Mouse (Mus musculus): ENCODE measurements around the gene Hamp. TPM values are rescaled to one million over a fixed set of nuclear protein-coding genes. Genes with fewer than 3 reads are reported as not detected.

The Hamp gene
- polyA plus RNA-seq, 1 experiment = not detected

- TF ChIP-seq TAL1 (IDR thresholded peaks at IDR 0.05; ENCODE audit: low read length) (no peak), GATA1 (IDR thresholded peaks at IDR 0.05; ENCODE audit: low read length) (no peak)
- no peaks in the 10 kb centered on the region for H3K9me3 ChIP-seq (ENCODE audit: control insufficient read depth, low read length)
- peaks cover 3% of the 10 kb centered on the region; the same call in 1 of the 2 replicates for H3K4me1 ChIP-seq (ENCODE audit: control insufficient read depth)
- H3K27me3 ChIP-seq (ENCODE audit: control insufficient read depth) = no peaks in the 10 kb centered on the region
- H3K36me3 ChIP-seq (ENCODE audit: control insufficient read depth) = no peaks in the 10 kb centered on the region
- no peak overlapping the region for H3K4me3 ChIP-seq (replicated peaks)
Observed at GRCm38 (mm10) chr7:30920217-30920616, 23.6 kb downstream of the Hamp start.

GRCm38 (mm10) chr7:30917219-30917618, 26.6 kb downstream of the Hamp start:
- Histone ChIP-seq H3K9me3 (ENCODE audit: control insufficient read depth, low read length) (no peaks in the 10 kb centered on the region), H3K27me3 (ENCODE audit: control insufficient read depth) (no peaks in the 10 kb centered on the region), H3K36me3 (ENCODE audit: control insufficient read depth) (no peaks in the 10 kb centered on the region), H3K4me3 (replicated peaks) (no peak overlapping the region), H3K4me1 (ENCODE audit: control insufficient read depth) (peaks cover 3% of the 10 kb centered on the region; the same call in 1 of the 2 replicates)
- no peak for TF ChIP-seq TAL1 (IDR thresholded peaks at IDR 0.05; ENCODE audit: low read length)
- TF ChIP-seq GATA1 (IDR thresholded peaks at IDR 0.05; ENCODE audit: low read length) = no peak

GRCm38 (mm10) chr7:30916713-30917112, 27.1 kb downstream of the Hamp start:
- H3K4me3 ChIP-seq (replicated peaks) = no peak overlapping the region
- H3K27me3 ChIP-seq (ENCODE audit: control insufficient read depth) = no peaks in the 10 kb centered on the region
- no peaks in the 10 kb centered on the region for H3K9me3 ChIP-seq (ENCODE audit: control insufficient read depth, low read length)
- no peaks in the 10 kb centered on the region for H3K36me3 ChIP-seq (ENCODE audit: control insufficient read depth)
- TF ChIP-seq GATA1 (IDR thresholded peaks at IDR 0.05; ENCODE audit: low read length) = no peak
- no peak for TF ChIP-seq TAL1 (IDR thresholded peaks at IDR 0.05; ENCODE audit: low read length)
- H3K4me1 ChIP-seq (ENCODE audit: control insufficient read depth) = peaks cover 3% of the 10 kb centered on the region; the same call in 1 of the 2 replicates

- Histone ChIP-seq H3K27me3 (ENCODE audit: control insufficient read depth) (no peaks in the 10 kb centered on the region), H3K4me3 (replicated peaks) (no peak within 1 kb of the TSS), H3K4me1 (ENCODE audit: control insufficient read depth) (no peaks in the 10 kb centered on the region), H3K36me3 (ENCODE audit: control insufficient read depth) (no peaks in the 10 kb centered on the region), H3K9me3 (ENCODE audit: control insufficient read depth, low read length) (no peaks in the 10 kb centered on the region)
- TF ChIP-seq GATA1 (IDR thresholded peaks at IDR 0.05; ENCODE audit: low read length) (no peak), TAL1 (IDR thresholded peaks at IDR 0.05; ENCODE audit: low read length) (no peak)
Observed at GRCm38 (mm10) chr7:30914732-30915131, 29.1 kb downstream of the Hamp start, which contains the start of gene Mag. Gene Mag, minus strand, starts transcription at chr7:30914873.

- Histone ChIP-seq H3K9me3 (ENCODE audit: control insufficient read depth, low read length) (no peaks in the 10 kb centered on the region), H3K36me3 (ENCODE audit: control insufficient read depth) (no peaks in the 10 kb centered on the region), H3K27me3 (ENCODE audit: control insufficient read depth) (peaks cover 10% of the 10 kb centered on the region), H3K4me1 (ENCODE audit: control insufficient read depth) (peaks cover 2% of the 10 kb centered on the region), H3K4me3 (replicated peaks) (no peak overlapping the region)
- TF ChIP-seq TAL1 (IDR thresholded peaks at IDR 0.05; ENCODE audit: low read length) (no peak), GATA1 (IDR thresholded peaks at IDR 0.05; ENCODE audit: low read length) (no peak)
Observed at GRCm38 (mm10) chr7:30909773-30910172, 34.1 kb downstream of the Hamp start.

GRCm38 (mm10) chr7:30908992-30909431, 34.8 kb downstream of the Hamp start:
- Histone ChIP-seq H3K36me3 (ENCODE audit: control insufficient read depth) (no peaks in the 10 kb centered on the region), H3K27me3 (ENCODE audit: control insufficient read depth) (peaks cover 10% of the 10 kb centered on the region), H3K9me3 (ENCODE audit: control insufficient read depth, low read length) (no peaks in the 10 kb centered on the region), H3K4me3 (replicated peaks) (no peak overlapping the region), H3K4me1 (ENCODE audit: control insufficient read depth) (peaks cover 2% of the 10 kb centered on the region)
- no peak for TF ChIP-seq TAL1 (IDR thresholded peaks at IDR 0.05; ENCODE audit: low read length)
- TF ChIP-seq GATA1 (IDR thresholded peaks at IDR 0.05; ENCODE audit: low read length) = no peak

GRCm38 (mm10) chr7:30908277-30908991, 35.4 kb downstream of the Hamp start:
- Histone ChIP-seq H3K4me3 (replicated peaks) (no peak overlapping the region), H3K4me1 (ENCODE audit: control insufficient read depth) (peaks cover 2% of the 10 kb centered on the region), H3K9me3 (ENCODE audit: control insufficient read depth, low read length) (no peaks in the 10 kb centered on the region), H3K27me3 (ENCODE audit: control insufficient read depth) (peaks cover 10% of the 10 kb centered on the region), H3K36me3 (ENCODE audit: control insufficient read depth) (no peaks in the 10 kb centered on the region)
- TF ChIP-seq TAL1 (IDR thresholded peaks at IDR 0.05; ENCODE audit: low read length) (no peak), GATA1 (IDR thresholded peaks at IDR 0.05; ENCODE audit: low read length) (no peak)

GRCm38 (mm10) chr7:30904042-30904441, 39.8 kb downstream of the Hamp start:
- Histone ChIP-seq H3K4me3 (replicated peaks) (no peak overlapping the region), H3K36me3 (ENCODE audit: control insufficient read depth) (no peaks in the 10 kb centered on the region), H3K9me3 (ENCODE audit: control insufficient read depth, low read length) (no peaks in the 10 kb centered on the region), H3K27me3 (ENCODE audit: control insufficient read depth) (peaks cover 10% of the 10 kb centered on the region), H3K4me1 (ENCODE audit: control insufficient read depth) (peaks cover 2% of the 10 kb centered on the region)
- TF ChIP-seq GATA1 (IDR thresholded peaks at IDR 0.05; ENCODE audit: low read length) (no peak), TAL1 (IDR thresholded peaks at IDR 0.05; ENCODE audit: low read length) (no peak)

- Histone ChIP-seq H3K27me3 (ENCODE audit: control insufficient read depth) (no peaks in the 10 kb centered on the region), H3K4me3 (replicated peaks) (no peak overlapping the region), H3K9me3 (ENCODE audit: control insufficient read depth, low read length) (no peaks in the 10 kb centered on the region), H3K36me3 (ENCODE audit: control insufficient read depth) (no peaks in the 10 kb centered on the region), H3K4me1 (ENCODE audit: control insufficient read depth) (no peaks in the 10 kb centered on the region)
- TF ChIP-seq GATA1 (IDR thresholded peaks at IDR 0.05; ENCODE audit: low read length) (no peak), TAL1 (IDR thresholded peaks at IDR 0.05; ENCODE audit: low read length) (no peak)
Observed at GRCm38 (mm10) chr7:30895217-30895616, 48.6 kb downstream of the Hamp start.

All from erythroblast, embryonic 14.5 days (primary cell).